Mouse (Mus musculus): ENCODE results near the gene Acot7.

- TF ChIP-seq CTCF (IDR thresholded peaks at IDR 0.05; ENCODE audit: low read depth, low read length) (peak; percentile 89), POLR2A (IDR thresholded peaks at IDR 0.05; ENCODE audit: extremely low read depth, insufficient read depth, low read length) (no peak)
Observed at GRCm38 (mm10) chr4:152173041-152173440, 4.9 kb upstream of the Acot7 start.
